Mouse (Mus musculus) hindbrain, postnatal 0 days (tissue): ENCODE data around the gene Actb. TPM values are rescaled to one million over a fixed set of nuclear protein-coding genes. Genes with fewer than 3 reads are reported as not detected.

ENCODE experiments used
- ATAC-seq: fragments of 200-750 bp; cut with Nextera tagmentation; 2 replicates; pipeline ENCODE4 v1.8.0; 2017; ENCODE audit warnings: mild to moderate bottlenecking, moderate TSS enrichment, moderate library complexity
- DNase-seq: peaks from one replicate; pipeline ENCODE4 v3.0.0-alpha.2; 2015; ENCODE audit warnings: low spot score
- H3K27ac ChIP-seq: fragments of 300-500 bp; sonication (generic); 2 replicates; pipeline ENCODE4 v1.5.1; 2014; ENCODE audit warnings: mild to moderate bottlenecking
- H3K27me3 ChIP-seq: fragments of 300-500 bp; sonication (generic); 2 replicates; pipeline ENCODE4 v1.6.1; 2014; ENCODE audit warnings: low read length, mixed read lengths; ENCODE audit not compliant: insufficient read depth
- H3K36me3 ChIP-seq: fragments of 300-500 bp; sonication (generic); 2 replicates; pipeline ENCODE4 v1.6.1; 2014; ENCODE audit warnings: low read length, mixed read lengths; ENCODE audit not compliant: insufficient read depth
- H3K4me1 ChIP-seq: fragments of 300-500 bp; sonication (generic); 2 replicates; pipeline ENCODE4 v1.6.1; 2014; ENCODE audit warnings: antibody characterized with exemption, low read length, mixed read lengths; ENCODE audit not compliant: insufficient read depth
- H3K4me2 ChIP-seq: fragments of 300-500 bp; sonication (generic); 2 replicates; pipeline ENCODE4 v1.6.1; 2014; ENCODE audit warnings: low read depth, mild to moderate bottlenecking, low read length, moderate library complexity, mixed read lengths
- H3K4me3 ChIP-seq: fragments of 300-500 bp; sonication (generic); 2 replicates; pipeline ENCODE4 v1.5.1; 2014; ENCODE audit warnings: low read length
- H3K9ac ChIP-seq: fragments of 300-500 bp; sonication (generic); replicated peaks from 2 replicates; pipeline ENCODE4 v1.6.1; 2014; ENCODE audit warnings: mild to moderate bottlenecking, low read length, moderate library complexity, mixed read lengths
- H3K9me3 ChIP-seq: fragments of 300-500 bp; sonication (generic); 2 replicates; pipeline ENCODE4 v1.6.1; 2016; ENCODE audit warnings: low read length, mixed read lengths
- CTCF ChIP-seq: IDR thresholded peaks from 2 replicates; pipeline ENCODE4 v1.5.1; 2016; ENCODE audit warnings: antibody characterized with exemption, control low read depth, low read depth
- WGBS: fragments of 180-500 bp; shearing (Covaris S2); extraction: QIAGEN DNeasy Blood & Tissue Kit; methylation state at CpG from one replicate; pipeline ENCODE4 v1.1.7; 2014; 5-methylcytosine and 5-hydroxymethylcytosine counted together
- polyA plus RNA-seq: library from polyadenylated mRNA; unstranded; fragments of >200 nt; fragmentation: Nextera tagmentation; extraction: Ambion mirVana; gene quantifications from 2 replicates; pipeline ENCODE4 v1.2.1, GENCODE M21; 2015
- total RNA-seq: library from RNA; depleted of rRNA; stranded (reverse); fragments of >200 nt; gene quantifications from 2 replicates; pipeline ENCODE4 v1.2.3, GENCODE M21; 2014

Actb gene
- total and polyA plus RNA-seq, 2 experiments from 2014 or later = 5,437 to 15,098 TPM

GRCm38 (mm10) chr5:142879318-142880175 is 27.0 kb downstream of the Actb start:
- Histone ChIP-seq H3K36me3 (no peaks in the 10 kb centered on the region; the same call in none of the 2 replicates), H3K27me3 (no peaks in the 10 kb centered on the region), H3K27ac (no peak overlapping the region), H3K9me3 (no peaks in the 10 kb centered on the region), H3K4me1 (peaks cover 14% of the 10 kb centered on the region; the same call in 1 of the 2 replicates), H3K4me2 (no peak overlapping the region), H3K9ac (no peak overlapping the region), H3K4me3 (no peak overlapping the region)
- ATAC-seq = peak; percentile 71
- DNase-seq = peak; percentile 95
- 65% methylated on average over 8 of the region's 8 CpGs for WGBS
- peak; percentile 96 for TF ChIP-seq CTCF

- Histone ChIP-seq H3K27me3 (no peaks in the 10 kb centered on the region), H3K27ac (no peak overlapping the region), H3K4me2 (no peak overlapping the region), H3K9ac (no peak overlapping the region), H3K9me3 (no peaks in the 10 kb centered on the region), H3K4me1 (peaks cover 14% of the 10 kb centered on the region; the same call in 1 of the 2 replicates), H3K4me3 (no peak overlapping the region), H3K36me3 (no peaks in the 10 kb centered on the region; the same call in none of the 2 replicates)
- TF ChIP-seq CTCF = no peak
- DNase-seq (no peak), ATAC-seq (no peak)
- WGBS = 66% methylated on average over 15 of the region's 15 CpGs
Observed at GRCm38 (mm10) chr5:142878570-142878969, 28.0 kb downstream of the Actb start.

GRCm38 (mm10) chr5:142877337-142878280 is 28.9 kb downstream of the Actb start:
- no peak overlapping the region for H3K4me2 ChIP-seq
- H3K4me1 ChIP-seq = peaks cover 14% of the 10 kb centered on the region; the same call in 1 of the 2 replicates
- H3K9ac ChIP-seq = no peak overlapping the region
- WGBS = 22% methylated on average over 11 of the region's 11 CpGs
- no peaks in the 10 kb centered on the region; the same call in none of the 2 replicates for H3K36me3 ChIP-seq
- ATAC-seq = peak; percentile 84
- H3K4me3 ChIP-seq = no peak overlapping the region
- peak; percentile 94 for DNase-seq
- no peaks in the 10 kb centered on the region for H3K9me3 ChIP-seq
- H3K27ac ChIP-seq = peak overlapping the region; percentile 28
- TF ChIP-seq CTCF = peak; percentile 99
- no peaks in the 10 kb centered on the region for H3K27me3 ChIP-seq

GRCm38 (mm10) chr5:142876896-142877295 is 29.7 kb downstream of the Actb start:
- Histone ChIP-seq H3K27ac (no peak overlapping the region), H3K4me1 (peaks cover 14% of the 10 kb centered on the region; the same call in 1 of the 2 replicates), H3K36me3 (peaks cover 2% of the 10 kb centered on the region), H3K9me3 (no peaks in the 10 kb centered on the region), H3K4me2 (no peak overlapping the region), H3K4me3 (no peak overlapping the region), H3K9ac (no peak overlapping the region), H3K27me3 (no peaks in the 10 kb centered on the region)
- 57% methylated on average over 5 of the region's 5 CpGs for WGBS
- DNase-seq (no peak), ATAC-seq (peak; percentile 4; the same call in 1 of the 2 replicates)
- TF ChIP-seq CTCF = no peak

- Histone ChIP-seq H3K4me1 (peaks cover 5% of the 10 kb centered on the region; the same call in 1 of the 2 replicates), H3K27ac (no peak overlapping the region), H3K4me2 (no peak overlapping the region), H3K9ac (no peak overlapping the region), H3K4me3 (no peak overlapping the region), H3K9me3 (no peaks in the 10 kb centered on the region), H3K36me3 (peaks cover 9% of the 10 kb centered on the region), H3K27me3 (no peaks in the 10 kb centered on the region)
- ATAC-seq = no peak
- 67% methylated on average over 10 of the region's 10 CpGs for WGBS
- TF ChIP-seq CTCF = no peak
- DNase-seq = no peak
Observed at GRCm38 (mm10) chr5:142875513-142875905, 31.0 kb downstream of the Actb start.

- Histone ChIP-seq H3K4me2 (no peak overlapping the region), H3K4me1 (peaks cover 5% of the 10 kb centered on the region; the same call in 1 of the 2 replicates), H3K4me3 (no peak overlapping the region), H3K9me3 (no peaks in the 10 kb centered on the region), H3K27ac (no peak overlapping the region), H3K27me3 (no peaks in the 10 kb centered on the region), H3K9ac (no peak overlapping the region), H3K36me3 (peaks cover 9% of the 10 kb centered on the region)
- peak; percentile 33 for TF ChIP-seq CTCF
- peak; percentile 3; the same call in 1 of the 2 replicates for ATAC-seq
- 67% methylated on average over 13 of the region's 13 CpGs for WGBS
- peak; percentile 58 for DNase-seq
Observed at GRCm38 (mm10) chr5:142874791-142875512, 31.6 kb downstream of the Actb start.
